Mouse (Mus musculus): ENCODE measurements around the gene Dclre1a. TPM values are rescaled to one million over a fixed set of nuclear protein-coding genes. Genes with fewer than 3 reads are reported as not detected.

Dclre1a gene
- polyA plus RNA-seq, 1 experiment, result 7.8 TPM

DNA sequence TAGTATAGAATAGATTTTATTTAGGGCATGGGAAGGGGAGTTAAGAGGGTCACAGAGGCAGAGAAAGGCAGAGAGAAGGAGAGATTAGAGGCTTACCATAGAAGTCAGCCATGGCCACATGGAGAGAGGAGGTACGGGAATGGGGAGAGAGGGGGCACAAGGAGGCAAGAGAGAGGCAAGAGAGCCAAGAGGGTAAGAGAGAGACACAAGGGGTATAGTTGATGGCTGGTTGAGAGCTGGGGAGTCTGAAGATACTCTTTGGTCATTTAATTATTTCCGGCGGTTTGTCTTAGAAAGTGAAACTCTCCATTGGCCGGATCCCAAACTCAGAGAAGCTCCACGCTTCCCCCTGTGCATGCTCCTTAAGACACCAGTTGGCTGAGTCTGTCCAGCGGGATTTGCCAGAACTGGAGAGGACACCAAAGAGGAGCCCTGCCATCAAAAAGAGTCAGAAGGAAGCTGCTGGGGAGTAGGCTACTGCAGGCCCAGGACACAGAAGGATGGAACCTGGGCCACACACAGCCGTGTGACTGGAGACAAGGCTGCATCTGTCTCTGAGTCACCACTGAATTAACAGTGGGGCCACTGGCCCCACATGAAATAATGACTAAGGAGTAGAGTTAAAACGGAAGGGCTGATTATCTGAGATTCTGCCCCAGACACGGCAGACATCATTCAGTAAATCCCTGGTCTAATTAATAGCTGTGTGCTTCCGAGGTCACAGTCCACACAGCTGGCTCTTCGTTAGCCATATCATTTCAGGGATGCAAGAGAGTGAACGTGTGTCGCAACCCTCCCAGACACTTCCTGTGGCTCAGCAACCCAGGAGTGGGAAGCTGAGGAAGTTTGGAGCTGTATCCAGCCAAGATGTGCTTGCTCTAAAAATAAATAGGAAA is 62.4 kb downstream of the Dclre1a start:
- DNase-seq (ENCODE audit: extremely low spot score in 1 of 2, low spot score in 1 of 2), result no peak

DNA sequence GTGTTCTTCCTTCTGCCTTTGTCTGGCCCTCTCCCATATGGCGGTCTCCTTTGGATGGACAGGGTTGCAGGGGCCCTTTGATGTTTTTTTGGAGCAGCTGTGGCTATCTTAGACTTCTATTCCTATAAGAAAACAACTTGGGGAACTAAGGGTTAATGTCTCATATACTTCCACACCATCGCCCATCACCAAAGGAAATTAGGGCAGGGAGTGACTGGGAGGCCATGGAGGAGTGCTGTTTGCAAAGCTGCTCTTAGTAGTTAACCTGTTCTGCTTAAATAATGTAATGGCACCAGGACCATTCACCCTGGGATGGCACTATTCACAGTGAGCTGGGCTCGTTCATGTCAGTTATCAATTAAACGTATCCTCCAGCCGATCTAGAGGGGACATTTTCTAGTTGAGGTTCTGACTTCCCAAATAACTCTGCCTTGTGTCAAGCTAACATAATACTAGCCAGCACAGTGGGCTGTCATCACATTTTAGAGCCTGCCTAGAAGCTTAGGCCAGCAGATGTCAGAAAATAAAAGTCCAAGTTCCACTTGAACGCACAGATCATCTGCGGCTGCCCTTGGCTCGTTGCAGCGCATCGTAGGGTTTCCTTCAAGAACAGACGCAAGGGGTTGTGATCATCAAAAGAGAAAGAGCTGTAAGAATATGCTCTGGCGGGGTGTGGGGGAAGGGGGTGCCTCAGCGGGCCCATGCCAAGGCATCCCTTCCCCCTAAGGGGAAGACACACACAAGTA is 63.2 kb downstream of the Dclre1a start:
- DNase-seq (ENCODE audit: extremely low spot score in 1 of 2, low spot score in 1 of 2), result no peak

Other genes starting within 250 kb of the Dclre1a start
- 0.46 and 0.58 TPM in 2 replicates for gene Nrap, start 158.2 kb downstream of the Dclre1a start, polyA plus RNA-seq (2012; rRNA removed)
- 5.1 and 5.3 TPM in 2 replicates for gene Casp7, start 151.1 kb downstream of the Dclre1a start, polyA plus RNA-seq (2012; rRNA removed)
- 0.44 and 0.67 TPM in 2 replicates for gene Plekhs1, start 86.6 kb downstream of the Dclre1a start, polyA plus RNA-seq (2012; rRNA removed)
- 9.2 and 10.3 TPM in 2 replicates for gene Nhlrc2, start within 50 bp of the Dclre1a start, polyA plus RNA-seq (2012; rRNA removed)
- gene Adrb1, start 174.0 kb upstream of the Dclre1a start, polyA plus RNA-seq (2012; rRNA removed), result 19.4 and 20.2 TPM in 2 replicates